Mouse (Mus musculus) gastrocnemius, adult 18-20 months (tissue): Measurements from ENCODE around the gene Ctsll3. TPM values are rescaled to one million over a fixed set of nuclear protein-coding genes. Genes with fewer than 3 reads are reported as not detected.

Source experiments
- DNase-seq: peaks from one replicate; pipeline ENCODE4 v3.0.0; 2021; ENCODE audit warnings: low spot score
- total RNA-seq, 2 experiments: library from RNA; stranded (reverse); gene quantifications; 2 replicates each; pipeline ENCODE4 v1.2.3; 2021

Gene Ctsll3
- total RNA-seq, 2 experiments from 2014 or later: not detected

DNA sequence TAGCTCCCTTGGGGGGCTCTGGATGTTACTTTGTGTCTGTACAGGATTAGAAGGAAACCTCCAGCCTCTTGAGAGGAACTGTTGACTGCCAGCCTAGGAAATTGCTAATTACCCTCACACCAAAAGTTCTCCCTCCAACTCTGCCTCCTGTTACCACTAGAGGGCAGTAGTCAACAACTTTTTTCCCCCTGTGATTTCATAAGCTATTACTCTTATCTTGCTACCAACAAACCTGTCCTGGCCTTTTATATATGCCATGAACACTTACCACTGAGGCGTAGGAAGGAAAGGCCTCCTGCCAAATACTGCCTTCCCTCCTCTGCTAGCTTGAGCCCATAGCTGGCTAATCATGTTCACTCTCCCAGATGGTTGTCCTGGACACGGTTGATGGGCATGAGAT lies 54.1 kb downstream of the Ctsll3 start:
- DNase-seq: no peak

Other genes with a start within 250 kb of the Ctsll3 start
- 1 to 10 TPM; 4.1 to 4.7 TPM for gene Dapk1, start 200.9 kb downstream of the Ctsll3 start, total RNA-seq
- gene BC051665, start 16.5 kb downstream of the Ctsll3 start, total RNA-seq: not detected
- gene 4930486L24Rik, start 61.6 kb upstream of the Ctsll3 start, total RNA-seq: not detected
- 1 to 10 TPM in 1 of 2 experiments, under 1 TPM in 1; 0.48 to 1.0 TPM for gene Gm49392, start 94.0 kb upstream of the Ctsll3 start, total RNA-seq
- 1 to 10 TPM; 2.7 to 3.1 TPM for gene Ctla2b, start 94.6 kb upstream of the Ctsll3 start, total RNA-seq
- not detected for gene Tpbpb, start 102.0 kb upstream of the Ctsll3 start, total RNA-seq
- not detected for gene Gm49393, start 132.7 kb upstream of the Ctsll3 start, total RNA-seq
- 1 to 10 TPM in 1 of 2 experiments, not detected in 1; 1.0 TPM for gene Gm49391, start 133.7 kb upstream of the Ctsll3 start, total RNA-seq
- 10 to 100 TPM; 18.2 to 24.3 TPM for gene Ctla2a, start 133.8 kb upstream of the Ctsll3 start, total RNA-seq
- gene Tpbpa, start 139.1 kb upstream of the Ctsll3 start, total RNA-seq: not detected
- not detected for gene Ctsj, start 203.1 kb upstream of the Ctsll3 start, total RNA-seq
- gene Ctsq, start 237.8 kb upstream of the Ctsll3 start, total RNA-seq: not detected